Mouse (Mus musculus) retina, postnatal 7 days (tissue): Measurements from ENCODE around the gene Sec22c.

Experiments used
- DNase-seq: peaks from one replicate; pipeline ENCODE4 v3.0.0-alpha.2; 2012; ENCODE audit warnings: low read depth, low spot score

The Sec22c gene

DNA sequence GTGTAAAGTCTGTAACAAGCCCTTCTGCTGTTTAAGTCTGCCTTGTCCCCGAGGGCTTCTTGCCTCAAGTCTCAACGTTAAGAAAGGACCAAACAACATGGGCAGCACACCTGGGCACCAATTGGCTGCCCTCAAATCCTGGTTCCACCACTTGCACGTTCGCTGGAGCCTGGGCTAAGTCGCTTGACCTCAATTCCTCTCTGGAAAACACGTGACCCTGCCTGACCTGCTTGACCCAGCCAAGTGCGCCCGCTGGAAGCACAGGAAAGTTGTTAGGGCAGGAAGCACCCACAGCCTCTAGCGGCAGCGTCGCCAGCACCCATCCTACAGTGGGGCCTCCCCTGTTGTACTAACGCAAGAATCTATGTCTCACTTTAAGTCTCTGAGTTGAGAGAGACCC, 10.6 kb downstream of the Sec22c start:
- peak; percentile 37 for DNase-seq

DNA sequence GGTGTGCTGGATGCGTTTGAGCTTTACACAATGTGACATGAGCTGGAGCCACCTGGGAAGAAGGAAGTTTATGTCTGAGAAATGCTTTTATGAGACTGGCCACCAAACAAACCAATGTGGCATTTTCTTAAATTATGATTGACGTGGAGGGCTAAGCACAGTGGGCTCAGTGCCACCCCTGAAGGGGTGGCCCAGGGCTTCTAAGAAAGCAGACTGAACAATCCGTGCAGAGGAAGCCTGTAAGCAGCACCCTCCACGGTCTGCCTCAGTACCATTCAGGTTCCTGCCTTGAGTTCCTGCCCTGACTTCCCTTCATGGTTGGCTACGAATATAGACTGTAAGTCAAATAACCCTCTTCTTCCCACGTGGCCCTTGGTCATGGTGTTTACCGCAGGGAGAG, 14.6 kb downstream of the Sec22c start:
- no peak for DNase-seq

GRCm38 (mm10) chr9:121690200-121690651, 15.1 kb downstream of the Sec22c start:
- peak; percentile 46 for DNase-seq

- DNase-seq, result no peak
Measured at GRCm38 (mm10) chr9:121684702-121685101, 20.6 kb downstream of the Sec22c start.

DNA sequence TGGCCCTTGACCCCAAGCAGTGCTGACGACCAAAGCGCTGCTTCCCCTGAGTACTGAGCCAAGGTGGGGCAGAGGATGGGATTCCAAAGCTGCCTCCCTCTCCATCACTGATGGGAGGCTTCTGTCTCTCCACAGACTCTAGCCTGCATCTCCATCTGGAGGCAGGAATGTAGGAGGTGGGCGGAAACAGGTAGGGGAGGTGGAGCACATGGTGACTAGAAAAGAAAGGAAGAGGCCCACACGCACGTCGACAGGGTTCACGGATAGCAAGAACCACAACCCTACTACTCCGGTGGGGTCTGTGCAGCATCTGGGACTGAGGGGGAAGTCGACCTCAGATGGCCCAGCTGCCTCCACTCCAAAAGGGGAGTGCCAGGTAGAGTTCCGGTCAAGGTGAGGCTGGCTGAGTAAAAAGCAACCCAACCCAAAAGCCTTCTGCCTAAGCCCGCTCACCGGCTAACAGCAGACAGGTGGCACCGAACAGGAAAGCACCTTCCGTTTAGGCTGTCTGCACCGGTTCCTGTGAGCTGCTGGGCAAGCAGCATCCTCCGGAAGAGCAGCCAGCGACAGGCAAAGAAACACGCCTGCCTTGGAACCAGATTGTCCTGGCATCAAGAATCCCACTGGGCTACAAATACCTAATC, 23.1 kb downstream of the Sec22c start:
- DNase-seq, result no peak

GRCm38 (mm10) chr9:121681191-121681590, 24.1 kb downstream of the Sec22c start:
- no peak for DNase-seq

DNA sequence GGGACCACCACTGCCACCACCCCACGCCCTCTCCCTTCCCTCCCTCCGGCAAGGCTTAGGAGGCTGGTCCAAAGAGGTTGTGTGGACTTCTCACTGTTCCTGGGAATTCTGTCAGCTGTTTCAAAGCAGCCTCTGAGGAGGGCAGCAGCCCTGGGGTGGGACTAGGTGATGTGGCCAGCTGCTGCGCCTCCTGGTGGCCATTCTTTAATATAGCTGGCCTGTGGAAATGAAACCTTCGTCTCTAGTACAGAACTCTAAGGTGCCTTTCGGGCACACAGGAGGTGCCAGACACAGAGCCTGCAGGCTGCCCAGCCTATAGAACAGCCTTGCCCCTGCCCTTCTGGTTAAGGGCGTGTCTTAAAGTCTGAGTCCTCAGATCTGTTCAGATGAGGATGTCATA, 25.7 kb downstream of the Sec22c start:
- DNase-seq, result peak; percentile 35

DNA sequence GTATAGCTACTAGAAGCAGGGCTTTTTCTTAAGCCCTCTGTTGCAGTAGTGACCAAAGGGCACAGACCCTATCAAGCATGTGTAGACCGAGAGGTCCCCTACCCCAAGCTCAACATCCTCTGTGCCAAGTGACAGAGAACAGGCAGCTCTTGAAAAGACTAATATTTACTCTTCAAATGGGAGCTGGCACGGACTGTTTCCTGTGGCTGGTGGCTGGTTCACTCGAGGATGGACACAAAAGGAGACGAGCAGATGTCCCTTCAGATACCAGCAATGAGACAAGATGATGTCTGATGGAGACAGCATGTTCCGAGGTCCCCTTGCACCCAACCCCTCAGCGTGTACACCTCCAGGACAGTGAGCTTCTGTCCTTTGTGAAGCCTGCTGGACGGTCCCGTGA, 27.8 kb downstream of the Sec22c start:
- no peak for DNase-seq

DNA sequence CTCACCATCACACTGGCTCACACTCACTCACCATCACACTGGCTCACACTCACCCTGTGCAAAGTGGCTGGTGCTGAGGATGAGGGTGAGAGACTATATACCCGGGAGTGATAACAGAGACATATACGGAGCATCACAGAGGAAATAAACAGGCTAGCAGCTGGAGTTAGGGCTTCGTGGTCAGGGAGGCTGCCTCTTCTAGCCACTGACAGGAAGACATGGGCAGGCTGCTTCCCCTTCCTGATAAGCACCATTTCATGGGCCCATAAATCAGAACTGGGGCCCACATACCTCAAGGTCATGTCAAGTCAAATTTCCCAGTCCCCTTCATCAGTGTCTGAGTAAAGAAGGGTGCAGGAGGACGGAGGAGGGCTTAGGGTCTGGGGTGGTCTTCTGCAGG, 28.2 kb downstream of the Sec22c start:
- no peak for DNase-seq

- DNase-seq, result no peak
Measured at GRCm38 (mm10) chr9:121675556-121675955, 29.7 kb downstream of the Sec22c start.

DNA sequence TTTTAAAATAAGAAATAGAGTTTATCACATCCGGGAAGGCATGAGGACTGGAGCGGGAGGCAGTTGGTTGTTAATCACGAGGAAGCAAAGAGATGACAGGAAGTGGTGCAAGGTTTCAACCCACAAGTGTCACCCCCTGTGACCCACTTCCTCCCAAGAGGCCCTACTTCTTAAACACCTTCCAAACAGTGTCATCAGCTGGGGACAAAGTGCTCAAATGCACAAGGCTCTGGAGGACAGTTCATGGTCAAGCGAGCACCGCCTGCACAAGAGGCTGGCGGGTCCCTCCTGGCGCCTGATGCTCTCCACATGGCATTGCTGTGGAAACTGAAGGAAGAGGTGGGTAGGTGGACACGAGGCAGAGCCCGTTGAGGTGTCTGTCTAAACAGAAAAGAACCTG, 30.3 kb downstream of the Sec22c start:
- no peak for DNase-seq

DNA sequence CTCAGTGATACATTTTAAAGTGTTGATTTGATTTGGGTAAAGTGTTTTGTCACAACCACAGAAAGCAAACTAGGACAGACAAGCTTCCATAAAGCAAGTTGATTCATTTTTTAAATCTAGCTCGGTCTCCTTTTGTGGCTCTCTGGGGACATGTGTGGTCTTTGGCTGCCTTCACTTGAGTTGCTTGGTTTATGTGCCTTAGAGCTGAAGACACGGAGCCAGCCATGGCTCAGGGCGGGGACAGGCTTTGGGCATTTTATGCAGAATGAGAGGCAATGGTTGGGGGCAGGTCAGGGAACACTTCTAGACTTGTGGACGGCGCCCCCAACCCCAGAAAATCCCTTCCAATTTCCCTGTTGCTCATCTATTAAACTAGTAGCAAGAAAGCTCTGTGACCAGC, 31.6 kb downstream of the Sec22c start:
- DNase-seq, result no peak

DNA sequence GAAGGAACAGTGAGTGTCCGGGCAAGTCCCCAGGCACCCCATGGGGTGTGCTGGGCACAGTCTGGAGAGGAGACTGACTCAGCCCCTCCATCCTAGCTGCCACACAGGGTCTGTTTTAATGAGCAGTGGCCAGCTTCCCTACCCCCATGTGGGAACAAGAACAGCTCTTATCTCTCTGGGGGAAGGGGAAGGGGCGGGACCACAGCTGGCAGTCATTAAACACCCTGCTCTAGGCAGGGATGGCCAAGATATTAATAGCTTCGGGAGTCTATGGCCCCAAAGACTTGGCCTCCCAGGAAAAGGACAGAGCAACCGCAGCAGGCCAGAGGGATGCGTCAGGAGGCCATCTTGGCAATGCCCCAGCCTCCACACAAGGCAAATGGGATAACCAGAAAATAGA, 33.0 kb downstream of the Sec22c start:
- DNase-seq, result no peak

GRCm38 (mm10) chr9:121671300-121671699, 34.0 kb downstream of the Sec22c start:
- DNase-seq, result peak; percentile 48

- peak; percentile 49 for DNase-seq
Measured at GRCm38 (mm10) chr9:121669348-121669791, 35.9 kb downstream of the Sec22c start.

DNA sequence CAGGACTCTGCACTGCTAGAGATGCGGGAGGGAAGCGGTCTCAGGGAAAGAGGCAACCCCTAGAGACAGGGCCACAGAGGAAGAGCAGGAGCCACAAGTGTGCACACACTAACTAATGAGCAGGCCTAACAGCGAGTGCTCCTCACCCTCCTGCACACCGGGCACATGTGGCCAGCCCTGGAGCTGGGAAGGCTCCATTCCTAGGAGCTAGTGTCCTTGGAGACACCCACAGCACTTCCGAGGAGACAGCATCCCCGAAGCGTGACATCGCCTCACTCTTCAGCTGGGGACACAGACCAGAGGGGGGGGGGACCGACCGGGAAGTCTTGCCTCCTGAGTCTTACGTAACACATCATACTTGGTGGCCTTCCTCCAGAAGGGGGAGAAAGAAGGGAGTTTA, 37.5 kb downstream of the Sec22c start:
- no peak for DNase-seq

DNA sequence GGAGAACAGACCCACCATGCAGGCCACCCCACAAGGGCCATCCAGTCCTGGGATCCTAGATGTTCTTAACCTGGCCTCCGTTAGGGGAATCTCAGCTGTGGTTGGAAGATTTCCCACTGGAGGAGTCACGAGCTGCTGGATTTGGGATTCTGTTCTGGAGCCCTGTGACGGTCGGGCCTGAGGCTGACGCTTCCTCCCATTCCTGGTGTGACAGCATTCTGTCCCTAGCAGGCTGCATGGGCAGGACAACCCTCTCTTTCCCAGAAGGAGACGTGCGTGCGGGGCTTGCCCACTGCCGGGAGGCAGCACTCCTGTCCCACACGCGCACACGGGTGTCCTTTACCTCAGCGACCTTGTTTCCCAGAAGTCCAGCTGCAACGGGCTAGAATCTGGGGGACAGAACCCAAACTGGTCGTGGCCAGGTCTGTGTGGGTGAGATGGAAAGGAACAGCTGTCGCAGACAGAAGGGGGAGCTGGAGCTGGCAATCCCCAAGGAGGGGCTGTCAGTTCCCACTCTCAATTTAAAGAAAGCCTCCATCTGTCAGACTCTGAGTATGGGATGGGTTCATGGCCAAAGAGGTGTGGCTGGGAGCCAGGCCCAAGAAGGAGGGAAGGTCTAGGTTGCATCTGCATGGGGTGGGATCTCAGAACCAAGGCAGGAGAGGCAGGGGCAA, 38.2 kb downstream of the Sec22c start:
- DNase-seq, result no peak

GRCm38 (mm10) chr9:121664104-121664503, 41.2 kb downstream of the Sec22c start:
- DNase-seq, result no peak

- no peak for DNase-seq
Measured at GRCm38 (mm10) chr9:121663467-121663866, 41.8 kb downstream of the Sec22c start.

GRCm38 (mm10) chr9:121659791-121660190, 45.5 kb downstream of the Sec22c start:
- no peak for DNase-seq

DNA sequence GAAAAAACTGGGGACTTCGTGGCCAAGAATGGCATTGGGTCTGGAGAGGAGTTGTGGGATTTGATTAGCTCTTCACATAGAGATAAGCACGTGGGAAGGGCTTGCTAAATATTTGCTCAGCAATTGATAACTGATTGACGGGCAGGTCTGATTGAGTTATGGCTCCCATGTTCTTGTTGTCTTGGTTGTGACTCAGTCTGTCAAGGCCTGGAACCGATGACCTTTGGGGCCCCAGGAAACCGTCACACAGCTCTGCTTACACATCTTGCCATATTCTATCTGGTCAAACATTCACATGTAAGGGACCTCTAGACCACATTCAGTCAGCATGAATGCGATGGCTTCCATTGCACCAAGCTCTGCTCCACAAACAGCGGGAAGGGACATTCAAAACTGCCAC, 47.0 kb downstream of the Sec22c start:
- DNase-seq, result no peak

GRCm38 (mm10) chr9:121657143-121657542, 48.1 kb downstream of the Sec22c start:
- DNase-seq, result no peak

DNA sequence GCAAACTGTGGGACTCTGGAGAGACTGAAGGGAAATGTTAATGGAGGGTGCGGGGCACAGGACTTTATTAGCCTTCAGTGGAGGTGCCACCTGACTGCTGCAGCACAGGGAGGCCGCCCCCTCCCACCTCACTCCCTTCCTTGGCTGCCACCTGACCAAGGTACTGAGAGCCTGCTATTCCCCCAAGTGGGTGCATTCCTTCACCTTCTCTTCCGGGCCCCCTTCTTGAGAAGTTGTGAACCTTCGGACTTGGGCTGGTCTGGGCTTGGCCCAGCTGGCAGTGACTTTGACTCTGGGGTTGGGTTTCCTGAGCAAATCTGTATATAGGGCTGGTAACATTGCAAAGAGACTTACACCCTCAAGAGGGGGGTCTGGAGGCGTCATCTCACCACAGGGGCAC, 49.0 kb downstream of the Sec22c start:
- DNase-seq, result no peak
